Mouse (Mus musculus): ENCODE measurements around the gene Csmd2. TPM values are rescaled to one million over a fixed set of nuclear protein-coding genes. Genes with fewer than 3 reads are reported as not detected.
"Not testable (repeated sequence)": the region's sequence is repeated elsewhere in the genome, so short reads cannot be mapped to it uniquely, and the experiment has no call there.

Csmd2 gene
- total and polyA plus RNA-seq, 2 experiments from 2014 or later = 9.1 to 48.2 TPM

DNA sequence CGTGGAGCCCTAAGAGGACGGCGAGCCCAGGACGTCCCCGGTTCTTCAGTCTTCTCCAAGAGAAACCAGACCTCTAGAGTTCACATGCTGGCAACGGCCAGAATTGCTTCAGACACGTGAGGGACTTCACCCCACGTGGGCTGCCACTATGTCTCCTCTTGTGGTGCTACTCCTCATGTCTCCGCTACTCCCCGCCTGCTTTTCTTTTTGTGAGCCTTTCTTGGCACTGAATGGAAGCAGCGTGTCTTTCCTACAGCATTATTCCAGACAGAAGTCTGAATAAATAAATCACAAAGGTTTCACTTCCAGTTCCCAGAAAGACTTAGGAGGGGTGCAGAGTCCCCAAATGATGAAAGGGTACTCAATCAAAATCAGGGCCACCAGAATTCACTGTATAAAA lies 620.0 kb downstream of the Csmd2 start:
- Histone ChIP-seq H3K4me3 (ENCODE audit: low read depth, low read length) (no peak overlapping the region), H3K36me3 (ENCODE audit: insufficient read depth, low read length) (peaks cover 15% of the 10 kb centered on the region), H3K4me2 (ENCODE audit: low read depth, low read length, poor library complexity, severe bottlenecking) (no peak overlapping the region), H3K4me1 (ENCODE audit: insufficient read depth, low read length) (peaks cover 10% of the 10 kb centered on the region; the same call in 1 of the 2 replicates), H3K27ac (ENCODE audit: low read depth, low read length) (no peak overlapping the region), H3K9ac (replicated peaks; ENCODE audit: low read length, poor library complexity, severe bottlenecking) (no peak overlapping the region), H3K9me3 (ENCODE audit: low read length) (no peaks in the 10 kb centered on the region), H3K27me3 (ENCODE audit: insufficient read depth, low read length) (no peaks in the 10 kb centered on the region)
- peak; percentile 19 for DNase-seq (ENCODE audit: low spot score)
- TF ChIP-seq CTCF (IDR thresholded peaks at IDR 0.05) = no peak
- whole genome bisulfite sequencing = 76% methylated on average over 11 of the region's 11 CpGs
- ATAC-seq (ENCODE audit: low FRiP score) = no peak

- H3K36me3 ChIP-seq (ENCODE audit: insufficient read depth, low read length) = peaks cover under 1% of the 10 kb centered on the region; the same call in 1 of the 2 replicates
- peak overlapping the region; percentile 55; the same call in 1 of the 2 replicates for H3K27ac ChIP-seq (ENCODE audit: low read depth, low read length)
- TF ChIP-seq CTCF (IDR thresholded peaks at IDR 0.05) = no peak
- peak overlapping the region; percentile 53 for H3K4me2 ChIP-seq (ENCODE audit: low read depth, low read length, poor library complexity, severe bottlenecking)
- H3K9ac ChIP-seq (replicated peaks; ENCODE audit: low read length, poor library complexity, severe bottlenecking) = peak overlapping the region; percentile 50
- DNase-seq (ENCODE audit: low spot score) (no peak), ATAC-seq (ENCODE audit: low FRiP score) (peak; percentile 67)
- 10% methylated on average over 25 of the region's 27 CpGs for WGBS
- H3K9me3 ChIP-seq (ENCODE audit: low read length) = no peaks in the 10 kb centered on the region
- H3K27me3 ChIP-seq (ENCODE audit: insufficient read depth, low read length) = no peaks in the 10 kb centered on the region
- H3K4me3 ChIP-seq (ENCODE audit: low read depth, low read length) = peak overlapping the region; percentile 47
- peaks cover 10% of the 10 kb centered on the region; the same call in 1 of the 2 replicates for H3K4me1 ChIP-seq (ENCODE audit: insufficient read depth, low read length)
Measured at GRCm38 (mm10) chr4:128609276-128609924, 621.7 kb downstream of the Csmd2 start.

DNA sequence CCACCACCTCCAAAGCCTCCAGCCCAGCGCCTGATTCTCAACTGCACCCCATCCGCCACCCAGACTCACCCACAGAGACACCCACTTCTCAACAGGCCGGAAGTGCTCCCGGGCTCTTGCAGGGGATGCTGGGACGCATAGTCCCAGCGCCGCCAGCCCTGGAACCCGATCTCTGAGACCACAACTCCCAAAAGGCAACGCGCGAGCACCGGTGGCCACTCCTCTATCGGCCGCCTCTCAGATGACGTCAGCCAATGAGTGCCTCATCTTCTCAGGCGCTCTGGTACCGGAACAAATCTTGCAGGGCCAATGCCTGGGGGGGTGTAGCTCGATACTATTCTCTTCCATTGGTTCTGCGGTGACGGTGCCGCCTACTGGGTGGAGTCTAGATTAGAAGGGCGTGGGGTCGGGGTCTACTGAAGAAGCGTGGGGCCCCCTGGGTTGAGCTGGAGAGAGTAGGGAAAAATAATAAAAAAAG lies 622.3 kb downstream of the Csmd2 start, which contains the start of gene Zscan20:
Gene Zscan20 (minus strand): TSS at position 174 of the 478 bp plus-strand sequence.
- Histone ChIP-seq H3K4me2 (ENCODE audit: low read depth, low read length, poor library complexity, severe bottlenecking) (peak within 1 kb of the TSS; percentile 53), H3K27ac (ENCODE audit: low read depth, low read length) (peak within 1 kb of the TSS; percentile 55; the same call in 1 of the 2 replicates), H3K4me1 (ENCODE audit: insufficient read depth, low read length) (peaks cover 10% of the 10 kb centered on the region; the same call in 1 of the 2 replicates), H3K27me3 (ENCODE audit: insufficient read depth, low read length) (no peaks in the 10 kb centered on the region), H3K9me3 (ENCODE audit: low read length) (no peaks in the 10 kb centered on the region), H3K4me3 (ENCODE audit: low read depth, low read length) (peak within 1 kb of the TSS; percentile 47), H3K9ac (replicated peaks; ENCODE audit: low read length, poor library complexity, severe bottlenecking) (peak within 1 kb of the TSS; percentile 50), H3K36me3 (ENCODE audit: insufficient read depth, low read length) (no peaks in the 10 kb centered on the region)
- WGBS = under 1% methylated on average over 24 of the region's 24 CpGs
- TF ChIP-seq CTCF (IDR thresholded peaks at IDR 0.05) = peak; percentile 49
- ATAC-seq (ENCODE audit: low FRiP score) = peak; percentile 95
- peak; percentile 100 for DNase-seq (ENCODE audit: low spot score)

GRCm38 (mm10) chr4:128610706-128611105 lies 623.0 kb downstream of the Csmd2 start:
- no peak for ATAC-seq (ENCODE audit: low FRiP score)
- H3K27me3 ChIP-seq (ENCODE audit: insufficient read depth, low read length) = no peaks in the 10 kb centered on the region
- no peak overlapping the region for H3K27ac ChIP-seq (ENCODE audit: low read depth, low read length)
- no peak for DNase-seq (ENCODE audit: low spot score)
- no peaks in the 10 kb centered on the region for H3K9me3 ChIP-seq (ENCODE audit: low read length)
- no peaks in the 10 kb centered on the region for H3K36me3 ChIP-seq (ENCODE audit: insufficient read depth, low read length)
- H3K9ac ChIP-seq (replicated peaks; ENCODE audit: low read length, poor library complexity, severe bottlenecking) = no peak overlapping the region
- no peak for TF ChIP-seq CTCF (IDR thresholded peaks at IDR 0.05)
- no peak overlapping the region for H3K4me3 ChIP-seq (ENCODE audit: low read depth, low read length)
- 20% methylated on average over 10 of the region's 10 CpGs for WGBS
- H3K4me2 ChIP-seq (ENCODE audit: low read depth, low read length, poor library complexity, severe bottlenecking) = peak overlapping the region; percentile 45
- peaks cover 10% of the 10 kb centered on the region; the same call in 1 of the 2 replicates for H3K4me1 ChIP-seq (ENCODE audit: insufficient read depth, low read length)

GRCm38 (mm10) chr4:128611726-128612125 lies 624.1 kb downstream of the Csmd2 start:
- not testable (repeated sequence) for H3K27ac ChIP-seq (ENCODE audit: low read depth, low read length); H3K9me3 ChIP-seq (ENCODE audit: low read length); H3K27me3 ChIP-seq (ENCODE audit: insufficient read depth, low read length); DNase-seq (ENCODE audit: low spot score); H3K36me3 ChIP-seq (ENCODE audit: insufficient read depth, low read length); ATAC-seq (ENCODE audit: low FRiP score); H3K9ac ChIP-seq (replicated peaks; ENCODE audit: low read length, poor library complexity, severe bottlenecking); H3K4me2 ChIP-seq (ENCODE audit: low read depth, low read length, poor library complexity, severe bottlenecking); H3K4me3 ChIP-seq (ENCODE audit: low read depth, low read length)
- WGBS = 87% methylated on average over 3 of the region's 3 CpGs
- peaks cover 10% of the 10 kb centered on the region; the same call in 1 of the 2 replicates for H3K4me1 ChIP-seq (ENCODE audit: insufficient read depth, low read length)

- no peak overlapping the region for H3K27ac ChIP-seq (ENCODE audit: low read depth, low read length)
Measured at GRCm38 (mm10) chr4:128613326-128613725, 625.7 kb downstream of the Csmd2 start.

More at GRCm38 (mm10) chr4:128613326-128613725, 625.7 kb downstream of the Csmd2 start:
- Histone ChIP-seq H3K4me2 (ENCODE audit: low read depth, low read length, poor library complexity, severe bottlenecking) (no peak overlapping the region), H3K4me3 (ENCODE audit: low read depth, low read length) (no peak overlapping the region), H3K36me3 (ENCODE audit: insufficient read depth, low read length) (no peaks in the 10 kb centered on the region), H3K4me1 (ENCODE audit: insufficient read depth, low read length) (peaks cover 6% of the 10 kb centered on the region; the same call in 1 of the 2 replicates), H3K27me3 (ENCODE audit: insufficient read depth, low read length) (no peaks in the 10 kb centered on the region), H3K9me3 (ENCODE audit: low read length) (no peaks in the 10 kb centered on the region), H3K9ac (replicated peaks; ENCODE audit: low read length, poor library complexity, severe bottlenecking) (0 out of 2 replicates have a peak overlapping the region, but pooled peaks have one; percentile 8)
- 10% methylated on average over 8 of the region's 8 CpGs for WGBS
- DNase-seq (ENCODE audit: low spot score) (peak; percentile 90), ATAC-seq (ENCODE audit: low FRiP score) (no peak)
- peak; percentile 91 for TF ChIP-seq CTCF (IDR thresholded peaks at IDR 0.05)

Data from midbrain, postnatal 0 days (tissue).